Mouse (Mus musculus) liver, embryonic 11.5 days (tissue): ENCODE measurements at regions not wholly inside any gene's neighbourhood (a gene's known extent, or its start where the extent isn't known, plus 50 kb on each side); places are given as distances from the start of the nearest gene placed in this dataset.

ENCODE experiments used
- ATAC-seq: fragments of 200-750 bp; cut with Nextera tagmentation; replicated peaks from 2 replicates; pipeline ENCODE4 v1.8.0; 2017; ENCODE audit warnings: moderate number of reproducible peaks, mild to moderate bottlenecking, moderate TSS enrichment, moderate library complexity; ENCODE audit not compliant: low FRiP score
- DNase-seq: peaks from one replicate; pipeline ENCODE4 v3.0.0-alpha.2; 2017; ENCODE audit warnings: low spot score
- H3K27ac ChIP-seq: fragments of 300-500 bp; sonication (generic); 2 replicates; pipeline ENCODE4 v1.5.1; 2014; ENCODE audit warnings: mild to moderate bottlenecking, low read depth, low read length, control low read depth
- H3K27me3 ChIP-seq: fragments of 300-500 bp; sonication (generic); replicated peaks from 2 replicates; pipeline ENCODE4 v1.6.1; 2014; ENCODE audit warnings: low read length, mixed read lengths; ENCODE audit not compliant: control insufficient read depth, insufficient read depth
- H3K36me3 ChIP-seq: fragments of 300-500 bp; sonication (generic); 2 replicates; pipeline ENCODE4 v1.6.1; 2014; ENCODE audit warnings: mild to moderate bottlenecking, low read length, moderate library complexity, mixed read lengths; ENCODE audit not compliant: control insufficient read depth, insufficient read depth
- H3K4me1 ChIP-seq: fragments of 300-500 bp; sonication (generic); replicated peaks from 2 replicates; pipeline ENCODE4 v1.6.1; 2014; ENCODE audit warnings: low read length, mixed read lengths; ENCODE audit not compliant: control insufficient read depth, insufficient read depth
- H3K4me2 ChIP-seq: fragments of 300-500 bp; sonication (generic); 2 replicates; pipeline ENCODE4 v1.6.1; 2014; ENCODE audit warnings: mild to moderate bottlenecking, control low read depth, moderate library complexity
- H3K4me3 ChIP-seq: fragments of 300-500 bp; sonication (generic); 2 replicates; pipeline ENCODE4 v1.5.1; 2014; ENCODE audit warnings: low read depth, low read length, control low read depth
- H3K9ac ChIP-seq: fragments of 300-500 bp; sonication (generic); 2 replicates; pipeline ENCODE4 v1.6.1; 2014; ENCODE audit warnings: low read depth, low read length, control low read depth
- H3K9me3 ChIP-seq: fragments of 300-500 bp; sonication (generic); 2 replicates; pipeline ENCODE4 v1.6.1; 2016; ENCODE audit warnings: low read length, inconsistent platforms, mixed read lengths; ENCODE audit not compliant: control insufficient read depth
- whole genome bisulfite sequencing: fragments of 180-500 bp; shearing (Covaris S2); extraction: QIAGEN DNeasy Blood & Tissue Kit; methylation state at CpG from one replicate; pipeline ENCODE4 v1.1.7; 2014; 5-methylcytosine and 5-hydroxymethylcytosine counted together

DNA sequence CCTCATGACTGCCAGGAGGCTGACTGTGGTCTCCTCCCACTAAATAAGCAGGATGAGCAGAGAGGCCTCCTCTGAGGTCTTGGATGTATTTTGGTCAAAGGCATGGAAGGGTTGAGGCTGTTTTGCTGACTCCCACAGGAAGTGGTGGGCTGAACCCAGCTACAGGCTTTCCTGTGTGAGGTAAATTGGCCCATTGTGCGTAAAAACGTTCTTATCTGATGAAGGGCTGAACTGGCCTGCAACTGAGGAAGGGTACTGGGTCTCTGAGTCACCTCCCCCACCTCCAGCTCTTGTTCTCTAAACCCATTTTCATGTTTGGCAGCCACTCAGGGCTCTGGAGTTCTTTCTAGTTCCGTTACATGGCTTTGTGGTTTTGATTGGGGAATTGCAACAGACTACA lies 138.7 kb downstream of the Cog6 start:
- DNase-seq (no peak), ATAC-seq (no peak)
- H3K27ac ChIP-seq, result no peak overlapping the region
- no peaks in the 10 kb centered on the region for H3K36me3 ChIP-seq
- H3K27me3 ChIP-seq, result no peaks in the 10 kb centered on the region
- H3K9ac ChIP-seq, result no peak overlapping the region
- H3K9me3 ChIP-seq, result no peaks in the 10 kb centered on the region
- WGBS, result 35% methylated on average over 3 of the region's 3 CpGs
- no peaks in the 10 kb centered on the region for H3K4me1 ChIP-seq
- H3K4me2 ChIP-seq, result no peak overlapping the region
- no peak overlapping the region for H3K4me3 ChIP-seq

DNA sequence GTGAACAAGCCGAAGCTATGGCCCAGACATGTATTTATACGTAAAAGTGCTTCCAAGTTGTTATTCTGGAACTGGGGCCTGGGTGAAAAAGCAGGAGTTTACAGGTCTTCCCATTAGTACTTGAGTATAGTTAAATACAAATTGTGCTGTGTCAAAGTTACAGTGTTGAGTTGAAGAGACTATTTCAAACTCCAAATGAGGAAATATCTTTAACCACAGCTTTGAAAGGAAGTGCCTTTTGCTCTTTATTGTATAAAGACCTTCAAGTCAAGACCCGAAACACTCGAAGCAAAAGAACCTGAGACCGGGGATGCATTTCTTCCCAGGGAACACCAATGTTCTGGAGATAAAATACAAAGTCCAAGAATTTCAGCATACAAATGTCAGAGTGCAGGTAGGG lies 144.8 kb downstream of the Cog6 start:
- H3K9ac ChIP-seq, result no peak overlapping the region
- H3K36me3 ChIP-seq, result no peaks in the 10 kb centered on the region
- no peaks in the 10 kb centered on the region for H3K9me3 ChIP-seq
- DNase-seq (no peak), ATAC-seq (no peak)
- no peak overlapping the region for H3K4me2 ChIP-seq
- no peak overlapping the region for H3K4me3 ChIP-seq
- H3K4me1 ChIP-seq, result no peaks in the 10 kb centered on the region
- no peak overlapping the region for H3K27ac ChIP-seq
- no peaks in the 10 kb centered on the region for H3K27me3 ChIP-seq
- WGBS, result 69% methylated on average over 5 of the region's 5 CpGs

DNA sequence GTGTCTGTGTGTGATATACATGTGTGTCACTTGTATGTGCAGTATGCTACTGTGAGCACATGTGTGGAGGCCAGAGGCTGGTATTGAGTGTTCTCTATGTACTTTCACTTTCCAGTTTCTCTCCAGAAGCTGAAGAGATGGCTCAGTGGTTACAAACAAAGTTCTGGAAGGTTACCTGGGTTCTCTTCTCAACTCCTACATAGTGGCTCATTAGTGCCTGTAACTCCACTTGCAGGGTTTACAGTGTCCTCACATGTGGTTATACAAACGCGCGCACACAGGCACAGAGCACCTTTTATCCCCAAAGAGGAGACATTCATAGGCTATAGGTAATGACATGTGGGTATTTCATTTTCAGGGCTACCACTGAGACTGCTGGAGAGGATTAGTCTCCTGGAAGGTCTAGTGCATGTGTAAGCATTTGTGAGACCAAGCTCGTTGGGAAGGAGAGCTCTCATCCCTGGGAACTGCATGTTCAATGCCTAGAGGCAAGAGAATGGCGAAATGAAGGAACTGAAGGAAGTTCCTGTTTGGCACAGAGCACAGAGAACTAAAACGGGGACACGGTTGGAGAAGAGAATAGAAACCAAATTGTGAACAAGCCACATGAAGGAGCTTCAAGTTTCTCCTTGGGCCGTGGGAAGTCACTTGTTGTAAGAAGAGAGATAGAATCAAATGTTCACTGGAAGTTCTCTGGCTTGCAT lies 153.7 kb downstream of the Cog6 start:
- no peak for DNase-seq
- Histone ChIP-seq H3K27me3 (no peaks in the 10 kb centered on the region), H3K4me2 (no peak overlapping the region), H3K9ac (no peak overlapping the region), H3K4me3 (no peak overlapping the region), H3K27ac (no peak overlapping the region), H3K36me3 (no peaks in the 10 kb centered on the region), H3K4me1 (no peaks in the 10 kb centered on the region), H3K9me3 (no peaks in the 10 kb centered on the region)
- WGBS, result 72% methylated on average over 8 of the region's 8 CpGs
- ATAC-seq, result no peak

DNA sequence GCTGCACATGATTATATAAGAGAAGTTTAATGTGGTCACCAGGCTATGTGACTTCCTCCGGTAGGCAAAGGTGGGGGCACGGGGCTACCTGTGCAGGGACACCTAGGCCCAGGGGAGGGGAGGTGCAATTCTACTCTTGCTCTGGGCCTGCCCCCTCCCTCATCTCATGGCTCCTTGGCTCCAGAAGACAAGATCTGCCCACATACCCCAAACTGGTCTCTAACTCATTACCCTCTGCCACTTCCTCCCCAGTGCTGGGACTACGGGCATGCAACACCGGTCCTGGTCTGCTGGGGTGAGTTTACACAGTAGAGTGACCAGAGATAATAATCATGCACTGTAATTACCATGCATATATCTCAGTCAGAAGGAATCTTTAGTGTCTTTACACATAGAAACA lies 155.0 kb downstream of the Cog6 start:
- no peak overlapping the region for H3K4me2 ChIP-seq
- no peak for DNase-seq
- H3K36me3 ChIP-seq, result no peaks in the 10 kb centered on the region
- no peaks in the 10 kb centered on the region for H3K27me3 ChIP-seq
- no peaks in the 10 kb centered on the region for H3K9me3 ChIP-seq
- no peak for ATAC-seq
- no peak overlapping the region for H3K9ac ChIP-seq
- no peaks in the 10 kb centered on the region for H3K4me1 ChIP-seq
- H3K27ac ChIP-seq, result no peak overlapping the region
- H3K4me3 ChIP-seq, result no peak overlapping the region
- 78% methylated on average over 4 of the region's 4 CpGs for WGBS

DNA sequence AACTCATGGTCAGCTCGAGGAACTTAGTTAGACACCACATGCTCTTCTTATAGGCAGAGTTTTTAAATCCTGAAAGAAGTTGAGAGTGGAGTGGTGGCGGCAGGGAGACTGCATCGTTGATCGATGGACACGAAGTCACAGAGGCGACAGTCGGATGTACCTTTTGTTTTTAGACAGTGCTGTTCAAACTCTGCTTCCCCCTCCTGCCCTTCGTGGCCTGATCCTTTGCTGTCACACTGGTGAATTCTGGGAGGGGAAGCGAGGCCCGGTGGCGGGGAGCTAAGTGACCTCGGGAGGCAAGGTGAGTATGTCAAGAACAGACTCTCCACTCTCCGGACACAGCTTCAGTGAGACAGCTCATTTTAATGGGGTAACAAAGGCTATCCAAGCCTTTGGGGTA lies 155.5 kb downstream of the Cog6 start:
- Histone ChIP-seq H3K36me3 (no peaks in the 10 kb centered on the region), H3K27ac (no peak overlapping the region), H3K9ac (no peak overlapping the region), H3K27me3 (no peaks in the 10 kb centered on the region), H3K4me1 (no peaks in the 10 kb centered on the region), H3K9me3 (no peaks in the 10 kb centered on the region), H3K4me3 (no peak overlapping the region), H3K4me2 (no peak overlapping the region)
- WGBS, result 85% methylated on average over 13 of the region's 13 CpGs
- DNase-seq (no peak), ATAC-seq (no peak)

DNA sequence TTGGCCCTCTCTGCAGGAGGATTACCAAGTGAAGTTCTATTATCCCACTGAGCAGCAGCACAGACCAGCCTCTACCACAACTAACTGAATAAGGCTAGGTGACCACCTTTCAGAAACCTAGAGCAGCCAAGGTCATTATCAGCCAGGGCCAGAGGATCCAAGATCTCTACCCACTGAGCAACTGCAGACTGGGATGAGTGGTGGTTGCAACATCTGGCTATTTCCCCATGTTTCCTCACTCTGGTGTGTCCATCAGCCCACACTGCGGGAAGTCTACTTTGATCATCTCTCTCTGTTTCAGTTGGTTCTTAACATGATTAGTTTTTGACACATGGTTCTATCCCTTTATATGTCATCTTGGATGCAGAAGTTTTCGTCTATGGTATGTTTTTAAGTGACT lies 157.2 kb downstream of the Cog6 start:
- WGBS, result 68% methylated on average over 2 of the region's 2 CpGs
- DNase-seq, result no peak
- Histone ChIP-seq H3K9me3 (no peaks in the 10 kb centered on the region), H3K27ac (no peak overlapping the region), H3K36me3 (no peaks in the 10 kb centered on the region), H3K4me3 (no peak overlapping the region), H3K4me2 (no peak overlapping the region), H3K4me1 (no peaks in the 10 kb centered on the region), H3K27me3 (no peaks in the 10 kb centered on the region), H3K9ac (no peak overlapping the region)
- no peak for ATAC-seq

DNA sequence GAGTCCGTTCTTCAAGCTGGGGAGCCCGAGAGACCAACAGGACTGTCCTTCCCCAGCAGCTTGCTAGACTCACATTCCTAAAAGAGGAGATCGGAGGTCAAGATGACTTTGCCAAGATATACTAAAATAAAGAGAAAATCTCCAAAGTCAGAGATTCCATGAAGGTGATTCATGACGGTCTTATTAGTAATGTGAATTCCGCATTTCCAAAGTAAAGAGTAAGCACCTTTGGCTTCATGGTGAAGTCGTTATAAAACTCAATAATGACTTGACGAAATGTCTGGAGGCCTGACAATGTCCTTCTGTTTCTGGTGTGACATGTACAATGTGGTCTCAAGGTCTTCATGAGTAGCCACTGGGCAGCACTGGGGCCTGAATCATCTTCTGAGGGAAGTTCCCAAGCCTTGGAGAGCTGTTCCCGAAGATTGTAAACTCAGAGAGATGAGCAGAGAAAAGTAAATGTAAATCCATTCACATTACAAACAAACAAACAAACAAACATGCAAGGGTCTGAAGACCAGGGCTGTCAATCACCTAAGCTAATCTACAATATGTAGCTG lies 157.7 kb downstream of the Cog6 start:
- WGBS, result 87% methylated on average over 8 of the region's 8 CpGs
- no peaks in the 10 kb centered on the region for H3K27me3 ChIP-seq
- no peaks in the 10 kb centered on the region for H3K36me3 ChIP-seq
- no peak overlapping the region for H3K9ac ChIP-seq
- H3K27ac ChIP-seq, result no peak overlapping the region
- no peak for ATAC-seq
- no peaks in the 10 kb centered on the region for H3K9me3 ChIP-seq
- H3K4me3 ChIP-seq, result no peak overlapping the region
- H3K4me1 ChIP-seq, result no peaks in the 10 kb centered on the region
- no peak for DNase-seq
- H3K4me2 ChIP-seq, result no peak overlapping the region

DNA sequence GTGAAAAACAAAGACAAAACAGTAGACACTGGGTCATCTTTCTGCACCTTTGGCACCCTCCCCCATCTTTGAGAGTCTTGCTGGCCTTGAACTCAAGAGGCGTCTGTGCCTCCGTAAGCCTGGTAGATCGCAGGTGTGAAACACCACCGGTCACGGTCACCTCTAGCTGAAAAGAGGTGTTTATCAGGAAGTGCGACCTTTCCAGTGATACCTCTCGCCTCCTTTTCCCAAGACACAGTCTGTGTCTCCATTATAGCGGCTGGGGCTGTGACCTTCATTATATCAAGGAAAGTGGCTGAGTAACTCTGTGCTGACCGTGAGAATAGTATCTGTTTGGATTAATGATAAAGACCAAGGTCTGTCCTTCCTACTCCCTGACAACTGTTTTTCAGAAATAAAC lies 158.8 kb downstream of the Cog6 start:
- no peak for DNase-seq
- Histone ChIP-seq H3K27me3 (no peaks in the 10 kb centered on the region), H3K9ac (no peak overlapping the region), H3K27ac (no peak overlapping the region), H3K9me3 (no peaks in the 10 kb centered on the region), H3K4me3 (no peak overlapping the region), H3K36me3 (no peaks in the 10 kb centered on the region), H3K4me2 (no peak overlapping the region), H3K4me1 (no peaks in the 10 kb centered on the region)
- ATAC-seq, result no peak
- 80% methylated on average over 9 of the region's 9 CpGs for WGBS

DNA sequence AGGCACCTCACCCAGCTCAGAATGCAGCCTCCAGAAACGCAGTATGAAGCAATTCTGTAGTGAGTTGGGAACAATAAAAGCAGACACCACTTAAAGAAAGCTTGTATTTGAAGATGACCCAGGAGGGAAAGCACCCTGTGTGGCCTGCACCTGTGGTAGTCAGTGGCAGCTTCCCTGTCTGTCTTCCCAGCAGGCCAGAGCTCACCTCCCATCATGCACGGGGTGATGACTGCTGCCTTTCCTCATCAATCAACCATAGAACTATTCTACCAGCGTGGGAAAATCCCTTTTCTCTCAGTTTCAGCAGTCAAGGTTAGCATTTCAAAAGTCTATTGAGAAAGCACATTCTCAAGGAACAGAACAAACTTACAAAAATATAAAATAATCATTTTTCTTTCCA lies 160.0 kb downstream of the Cog6 start:
- no peak overlapping the region for H3K4me3 ChIP-seq
- no peak for ATAC-seq
- H3K36me3 ChIP-seq, result no peaks in the 10 kb centered on the region
- DNase-seq, result no peak
- H3K4me2 ChIP-seq, result no peak overlapping the region
- WGBS, result 58% methylated on average over 3 of the region's 3 CpGs
- H3K27ac ChIP-seq, result no peak overlapping the region
- H3K9me3 ChIP-seq, result no peaks in the 10 kb centered on the region
- no peaks in the 10 kb centered on the region for H3K4me1 ChIP-seq
- H3K27me3 ChIP-seq, result no peaks in the 10 kb centered on the region
- H3K9ac ChIP-seq, result no peak overlapping the region
